Mouse (Mus musculus) embryo, embryonic 10 days (tissue): ENCODE results near the gene Banp.

Experiments
- DNase-seq: peaks from one replicate; pipeline ENCODE4 v3.0.0-alpha.2; 2015; ENCODE audit warnings: low spot score

The Banp gene

GRCm38 (mm10) chr8:121926266-121926665, 23.3 kb upstream of the Banp start:
- no peak for DNase-seq

GRCm38 (mm10) chr8:121927316-121927715, 22.2 kb upstream of the Banp start:
- DNase-seq, result peak; percentile 83

- no peak for DNase-seq
Measured at GRCm38 (mm10) chr8:121930047-121930446, 19.5 kb upstream of the Banp start.

- no peak for DNase-seq
Measured at GRCm38 (mm10) chr8:121931571-121931970, 18.0 kb upstream of the Banp start.

- DNase-seq, result no peak
Measured at GRCm38 (mm10) chr8:121932026-121932667, 17.4 kb upstream of the Banp start.

GRCm38 (mm10) chr8:121932668-121933520, 16.7 kb upstream of the Banp start:
- DNase-seq, result no peak

GRCm38 (mm10) chr8:121934506-121934905, 15.0 kb upstream of the Banp start:
- DNase-seq, result peak; percentile 77

- DNase-seq, result no peak
Measured at GRCm38 (mm10) chr8:121934923-121935322, 14.6 kb upstream of the Banp start.

GRCm38 (mm10) chr8:121935341-121936294, 13.9 kb upstream of the Banp start:
- no peak for DNase-seq

- peak; percentile 45 for DNase-seq
Measured at GRCm38 (mm10) chr8:121936391-121936790, 13.2 kb upstream of the Banp start.

- DNase-seq, result no peak
Measured at GRCm38 (mm10) chr8:121938732-121939131, 10.8 kb upstream of the Banp start.

GRCm38 (mm10) chr8:121943057-121943540, 6.5 kb upstream of the Banp start:
- DNase-seq, result no peak

- DNase-seq, result no peak
Measured at GRCm38 (mm10) chr8:121943716-121944115, 5.8 kb upstream of the Banp start.

- DNase-seq, result no peak
Measured at GRCm38 (mm10) chr8:121944831-121945230, 4.7 kb upstream of the Banp start, which contains the start of gene Car5a. Gene Car5a (minus strand): TSS chr8:121944904.

- no peak for DNase-seq
Measured at GRCm38 (mm10) chr8:121946351-121946750, 3.2 kb upstream of the Banp start.

- no peak for DNase-seq
Measured at GRCm38 (mm10) chr8:121947047-121947752, 2.4 kb upstream of the Banp start.

- DNase-seq, result peak; percentile 92
Measured at GRCm38 (mm10) chr8:121947753-121948141, 1.8 kb upstream of the Banp start.

GRCm38 (mm10) chr8:121948321-121949145, 1.0 kb upstream of the Banp start:
- DNase-seq, result no peak

- DNase-seq, result peak; percentile 98
Measured at GRCm38 (mm10) chr8:121949941-121950748, 595 bp downstream of the Banp start.
